Mouse (Mus musculus) CH12F3 (cell line): ENCODE measurements around the gene Zc3h8.

Experiments
- in situ Hi-C: fragments of 300-500 bp; cut with MboI; formaldehyde crosslinking; loops from 2 replicates; pipeline ENCODE4 v1.14.3; 2020; ENCODE audit warnings: low sequenced_read_pairs

Zc3h8 gene

DNA sequence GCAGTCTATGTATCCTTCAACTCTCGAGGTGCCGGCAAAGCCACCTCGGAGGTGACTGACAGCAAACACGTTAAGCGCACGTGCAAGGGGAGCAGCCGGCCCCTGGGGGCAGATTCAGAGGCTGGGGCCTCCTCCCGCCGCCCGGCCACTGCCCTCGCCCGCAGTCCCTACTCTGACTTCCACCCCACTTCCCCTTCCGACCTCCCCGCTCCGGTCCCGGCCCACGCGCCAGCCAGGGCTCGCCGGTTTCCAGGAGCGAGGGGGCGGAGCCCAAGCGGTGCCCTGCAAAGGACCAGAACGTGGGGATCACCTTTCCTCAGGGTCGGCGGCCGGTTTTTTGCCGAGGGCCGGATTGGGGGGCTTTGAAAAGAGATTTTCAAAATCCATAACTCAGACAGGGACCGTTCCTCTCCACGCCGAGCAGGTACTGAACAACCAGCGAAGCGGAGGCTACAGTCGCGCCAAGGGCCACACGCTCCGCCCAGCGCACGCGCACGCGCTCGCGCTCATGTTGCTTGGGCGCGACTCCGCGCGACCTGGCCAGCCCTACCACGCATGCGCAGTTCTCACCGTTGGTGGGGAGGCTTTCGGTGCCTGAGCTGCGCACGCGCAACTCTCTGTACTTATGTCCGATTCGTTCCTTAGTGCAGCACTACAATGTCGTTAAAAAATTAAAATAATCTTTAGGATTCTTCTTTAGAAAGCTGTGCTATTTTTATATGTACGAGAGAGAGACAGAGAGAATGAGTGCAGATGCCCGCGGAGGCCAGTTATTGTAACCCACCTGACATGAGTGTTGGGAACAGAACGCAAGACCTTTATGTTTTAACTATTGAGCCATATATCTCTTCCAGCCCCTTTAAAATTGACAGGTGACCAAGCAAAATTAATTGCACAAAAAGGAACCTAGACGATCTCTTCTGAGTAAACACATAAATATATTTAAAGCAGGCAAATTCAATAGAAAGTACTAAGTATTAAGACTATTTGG is at the start of gene Zc3h8:
Zc3h8 (minus strand) TSS at position 540 of the 991 bp plus-strand sequence.
- in situ Hi-C loops = no loop called here

DNA sequence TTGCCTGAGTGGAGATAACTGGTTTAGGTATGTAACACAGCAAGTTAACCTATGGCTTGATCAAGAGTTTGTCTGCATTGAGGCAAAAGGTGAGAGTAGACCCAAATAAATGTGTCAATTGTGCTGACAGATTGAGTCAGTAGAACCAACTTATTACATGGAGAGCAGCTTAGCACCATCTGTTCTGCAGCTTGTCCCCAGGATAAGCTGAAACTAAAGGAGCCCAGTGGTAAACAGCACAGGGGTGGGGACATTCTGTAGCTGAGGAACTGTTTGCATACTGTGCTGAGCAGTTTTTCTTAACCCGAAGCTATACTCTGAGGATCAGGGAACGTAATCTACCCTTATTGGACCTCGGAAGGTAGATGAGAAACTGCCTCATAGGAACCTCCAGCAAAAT is 40.9 kb upstream of the Zc3h8 start:
- in situ Hi-C loops = no loop called here

DNA sequence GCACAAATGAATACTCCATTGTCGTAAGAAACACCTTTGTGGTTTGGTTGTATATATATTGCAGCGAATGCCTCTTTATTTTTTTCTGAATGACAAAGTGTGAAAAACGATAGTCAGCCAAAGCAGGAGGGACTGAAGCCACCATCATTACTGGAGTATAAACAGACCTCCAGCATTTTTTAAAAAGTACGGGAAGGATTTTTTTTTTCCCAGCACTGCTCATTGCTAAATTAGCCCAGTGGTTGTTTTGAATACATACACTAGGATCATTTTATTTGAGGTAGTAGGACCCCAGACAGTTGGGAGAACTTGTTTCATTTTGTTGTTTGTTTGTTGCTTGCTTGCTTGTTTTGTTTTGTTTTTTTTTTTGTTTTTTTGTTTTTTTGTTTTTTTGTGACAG is 31.7 kb upstream of the Zc3h8 start:
- in situ Hi-C loops = no loop called here

DNA sequence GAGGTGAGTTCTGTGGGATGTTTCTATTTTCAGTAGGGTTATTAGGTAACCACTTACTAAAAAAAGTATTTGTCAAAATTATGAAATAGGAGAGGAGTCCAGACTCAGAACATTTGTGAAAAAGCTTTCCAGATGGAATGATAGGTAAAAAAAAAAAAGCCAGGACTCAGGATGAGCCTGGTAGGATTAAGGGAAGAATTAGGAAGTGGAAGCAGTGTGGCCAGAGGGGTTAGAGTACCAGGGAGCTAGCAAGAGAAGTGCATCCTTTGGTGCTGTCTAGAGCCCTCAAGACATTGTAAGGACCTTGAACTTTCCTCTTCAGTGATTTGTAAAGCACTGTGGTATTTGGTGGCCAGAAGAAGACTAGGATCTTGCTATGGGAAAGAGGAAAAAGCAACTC is 28.4 kb upstream of the Zc3h8 start:
- in situ Hi-C loops = no loop called here

DNA sequence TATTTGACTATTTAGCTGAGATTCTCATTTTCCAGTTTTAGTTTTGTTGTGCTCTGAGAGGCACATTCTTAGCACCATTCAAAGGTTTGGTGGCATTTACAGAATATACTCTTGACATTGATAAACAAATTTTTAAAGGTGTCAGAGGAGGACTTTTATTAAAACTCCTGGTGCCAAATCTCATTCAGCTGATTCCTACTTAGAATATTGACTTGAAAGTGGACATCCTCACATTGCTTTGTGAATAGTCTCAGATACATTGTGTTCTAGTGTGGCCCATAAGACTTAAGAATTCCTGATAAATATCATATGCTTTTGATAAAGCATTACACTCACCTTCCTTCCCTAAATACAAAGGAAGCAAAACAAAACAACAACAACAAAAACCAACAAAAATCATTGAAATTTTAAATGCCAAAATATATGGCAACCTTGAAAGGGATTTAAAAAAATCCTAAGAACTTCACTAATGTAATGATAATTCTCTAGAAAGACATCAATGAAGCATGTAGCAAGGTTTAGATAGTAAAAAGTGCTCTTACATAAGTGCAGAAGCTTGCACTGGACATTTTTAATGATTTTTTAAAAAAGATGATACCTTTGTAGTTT is 24.7 kb upstream of the Zc3h8 start:
- in situ Hi-C loops = no loop called here

DNA sequence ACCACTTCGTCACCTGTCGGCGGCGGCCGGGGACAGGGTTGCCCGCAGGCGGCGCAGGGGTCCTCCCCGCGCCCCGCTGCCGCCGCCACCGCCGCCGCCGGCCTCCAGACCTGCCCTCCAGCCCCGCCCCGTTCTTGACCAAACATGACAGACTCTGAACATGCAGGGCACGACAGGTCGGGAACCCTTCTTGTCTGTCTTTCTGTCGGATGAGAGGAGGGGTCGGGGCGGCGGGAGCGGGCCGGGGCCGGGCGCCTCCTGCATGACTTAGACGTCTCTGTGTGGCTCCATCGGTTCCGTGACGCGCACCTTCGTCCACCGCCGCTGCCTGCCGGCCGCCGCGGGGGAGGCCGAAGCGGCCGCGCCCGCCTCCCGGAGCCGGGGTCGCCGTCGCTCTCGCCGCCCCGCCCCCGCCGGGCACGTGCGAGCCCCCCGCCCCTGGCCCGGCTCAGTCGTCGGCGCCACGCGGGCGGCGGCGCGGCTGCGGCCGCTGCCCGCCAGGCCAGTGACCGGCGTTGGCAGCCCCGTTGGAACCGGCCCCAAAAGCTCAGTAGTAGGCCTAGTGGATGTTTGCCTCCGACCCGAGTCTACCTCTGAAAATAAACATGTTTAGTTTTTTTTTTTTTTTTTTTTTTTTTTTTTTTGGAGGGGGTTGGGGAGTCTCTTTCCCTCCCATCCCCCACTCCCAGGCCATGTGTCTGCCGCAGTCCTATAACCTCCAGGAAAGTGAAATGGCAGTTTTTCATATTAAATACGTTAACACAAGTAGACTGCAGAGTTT is 24.0 kb upstream of the Zc3h8 start, which contains the start of gene Gm10762:
Gm10762 (minus strand) TSS at position 65 of the 781 bp plus-strand sequence.
- in situ Hi-C loops = no loop called here

DNA sequence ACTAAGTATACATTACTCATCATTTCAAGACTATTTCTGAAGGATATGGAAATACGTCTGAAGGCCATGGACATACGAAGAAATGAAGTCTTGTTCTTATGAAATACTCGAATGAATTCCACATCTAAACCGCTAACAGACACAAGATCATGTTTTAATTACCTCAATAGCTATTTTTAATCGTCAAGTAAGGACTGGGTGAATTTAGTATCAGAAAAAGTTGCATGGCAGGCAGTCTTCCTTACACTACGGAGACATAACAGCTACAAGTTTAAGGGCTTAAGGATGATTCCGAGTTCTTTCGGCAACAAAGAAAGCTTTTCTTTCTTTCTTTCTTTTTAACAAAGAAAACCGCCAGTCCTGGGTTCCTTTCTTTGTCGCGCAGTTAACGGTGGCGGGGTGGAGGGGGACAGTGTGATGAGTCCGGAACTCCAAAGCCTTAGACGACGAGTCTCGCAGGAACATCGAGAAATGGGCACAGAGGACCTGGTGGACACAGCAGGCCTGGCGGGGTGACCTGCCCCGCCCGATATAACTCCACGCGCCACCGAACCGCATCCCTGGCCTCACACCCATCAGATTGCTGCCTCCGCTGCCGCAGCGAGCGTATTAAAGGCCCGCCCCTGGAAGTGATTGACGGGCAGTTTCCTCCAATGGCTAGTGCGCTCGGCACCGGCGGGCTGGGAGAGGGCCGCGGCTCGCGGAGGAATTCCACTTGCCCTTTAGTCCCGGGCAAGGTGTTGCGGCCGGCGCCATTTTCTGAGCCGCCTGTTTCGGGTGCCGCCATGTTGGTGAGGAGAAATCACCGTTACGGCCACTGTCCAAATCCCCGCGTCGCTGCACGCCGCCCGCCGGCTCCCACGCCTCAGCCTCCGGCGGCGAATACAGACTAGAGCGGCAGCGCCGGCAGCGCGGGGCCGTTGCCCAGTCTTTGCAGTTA is 23.0 kb upstream of the Zc3h8 start, which contains the start of gene Zc3h6:
Zc3h6 (plus strand) TSS at position 762 of the 940 bp plus-strand sequence.
- in situ Hi-C loops = no loop called here

DNA sequence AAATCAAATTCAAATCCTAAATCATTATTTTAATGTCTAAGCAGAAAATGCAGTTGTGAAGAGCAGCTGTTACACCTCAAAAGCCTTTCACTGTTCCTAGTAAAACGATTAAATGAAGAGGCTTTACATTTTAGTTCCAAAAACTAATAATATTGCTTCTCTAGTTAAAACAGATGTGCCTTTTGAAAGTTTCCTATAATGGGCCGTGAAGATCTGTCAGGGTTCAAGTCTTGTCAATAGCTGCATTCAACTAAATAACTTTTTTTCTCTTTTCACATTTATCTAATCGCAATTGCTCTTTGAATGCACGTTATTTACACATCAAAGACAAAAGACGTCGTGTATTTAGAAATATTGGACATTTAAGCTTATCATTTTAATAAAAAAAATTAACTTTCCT is 22.4 kb upstream of the Zc3h8 start:
- in situ Hi-C loops = no loop called here

DNA sequence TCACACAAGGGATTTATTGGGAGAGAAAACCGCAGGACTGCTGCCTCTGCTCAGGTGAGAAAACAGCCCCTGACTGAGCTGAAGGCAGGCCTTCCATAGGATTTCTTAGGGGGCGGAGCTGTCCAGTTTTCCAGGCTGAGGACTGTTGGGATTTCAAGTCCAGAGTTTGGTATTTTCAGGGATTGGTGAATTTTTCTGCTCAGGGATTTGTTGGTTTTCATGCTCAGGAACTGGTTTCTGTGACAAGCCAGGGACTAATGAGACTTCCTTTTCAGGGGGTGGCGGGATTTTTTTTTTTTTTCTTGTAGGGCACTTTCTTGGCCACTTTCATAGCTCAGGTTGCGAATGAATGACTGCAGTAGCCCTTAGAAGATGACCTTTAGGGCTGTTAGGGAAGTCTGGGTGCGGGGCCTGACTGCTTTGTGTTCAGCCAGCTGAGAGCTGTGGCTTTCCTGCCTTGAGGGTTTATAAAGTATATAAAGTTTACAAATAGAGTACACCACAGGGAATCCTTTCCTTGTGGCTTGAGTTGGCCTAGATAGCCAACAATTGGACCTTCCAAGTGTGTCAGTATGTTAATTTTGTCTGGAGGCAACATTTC is 21.7 kb upstream of the Zc3h8 start:
- in situ Hi-C loops = no loop called here

DNA sequence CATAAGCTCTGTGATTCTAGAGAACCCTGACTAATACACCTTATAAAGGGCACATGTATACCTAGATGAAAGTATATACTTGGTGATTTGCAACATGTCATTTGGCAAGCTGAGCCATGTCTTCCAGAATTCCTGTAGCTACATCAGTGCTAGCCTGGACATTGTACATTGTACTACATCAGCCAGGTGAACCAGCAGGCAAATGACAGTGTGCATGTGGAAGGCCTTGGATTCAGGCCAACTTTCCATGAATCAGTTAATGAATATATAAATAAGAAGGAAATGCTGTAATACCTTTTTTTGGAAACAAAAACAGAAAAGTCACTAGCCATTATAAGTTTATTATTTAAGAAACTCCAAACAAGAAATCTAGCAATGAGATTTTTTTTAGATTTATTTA is 10.3 kb upstream of the Zc3h8 start:
- in situ Hi-C loops = no loop called here

DNA sequence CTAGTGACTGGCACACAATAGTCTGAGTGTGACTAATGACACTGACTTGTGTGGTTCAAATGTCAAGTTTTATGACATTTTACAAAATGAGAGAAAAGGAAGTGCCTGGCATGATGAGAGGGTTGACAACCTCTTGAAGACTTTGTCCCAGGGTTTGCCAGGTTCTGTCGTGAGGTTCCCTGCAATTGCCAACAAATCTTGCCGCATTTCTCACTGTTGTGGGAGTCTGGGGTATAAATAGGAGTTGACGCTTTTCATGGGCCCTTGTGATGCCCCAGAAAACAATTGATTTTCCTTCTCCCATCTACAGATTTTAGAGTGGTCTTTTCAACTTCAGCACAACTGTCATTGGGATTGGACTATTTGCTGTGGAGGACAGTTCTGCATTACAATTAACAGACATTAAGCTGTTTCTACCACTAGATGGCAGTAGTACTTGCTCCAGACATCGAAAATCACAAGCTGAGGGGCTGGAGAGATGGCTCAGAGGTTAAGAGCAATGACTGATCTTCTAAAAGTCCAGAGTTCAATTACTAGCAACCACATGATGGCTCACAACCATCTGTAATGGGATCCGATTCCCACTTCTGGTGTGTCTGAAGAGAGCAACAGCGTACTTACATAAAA is 4.2 kb upstream of the Zc3h8 start:
- in situ Hi-C loops = no loop called here

DNA sequence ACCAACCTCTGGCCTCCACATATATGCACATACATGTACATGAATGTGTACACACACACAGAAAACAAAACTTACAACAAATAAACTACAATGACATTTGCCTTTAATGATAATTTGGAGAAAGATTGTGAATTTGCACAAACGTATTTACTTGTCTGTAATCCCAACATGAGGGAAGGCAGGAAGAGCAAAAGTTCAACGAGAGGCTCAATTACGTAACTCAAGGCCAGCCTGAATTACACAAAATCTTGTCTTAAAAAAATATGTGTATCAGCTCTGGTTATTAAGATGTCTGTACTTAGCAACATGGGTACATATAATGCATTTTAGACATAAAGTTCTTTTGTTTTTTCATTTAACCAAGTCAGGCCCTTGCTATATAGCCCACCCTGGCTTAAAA is 7.6 kb downstream of the Zc3h8 start:
- in situ Hi-C loops = no loop called here

DNA sequence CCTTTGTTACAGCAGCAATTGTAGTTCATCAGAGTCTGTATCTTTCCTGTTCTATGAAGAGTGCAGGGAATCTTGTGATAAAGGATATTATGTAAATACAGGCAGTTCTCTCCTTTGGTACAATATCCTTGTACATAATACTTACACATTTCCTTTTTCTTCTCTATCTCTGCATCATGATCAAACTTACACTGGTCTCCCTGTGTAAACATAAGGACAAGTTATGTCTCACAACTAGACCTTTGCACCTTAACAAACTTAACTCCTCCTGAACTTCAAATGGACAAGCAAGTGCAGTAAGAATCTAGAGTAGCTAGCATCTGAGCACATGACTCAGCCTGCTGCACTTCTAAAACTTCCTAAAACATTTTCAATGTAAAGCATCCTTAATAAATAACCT is 13.2 kb downstream of the Zc3h8 start:
- in situ Hi-C loops = no loop called here

DNA sequence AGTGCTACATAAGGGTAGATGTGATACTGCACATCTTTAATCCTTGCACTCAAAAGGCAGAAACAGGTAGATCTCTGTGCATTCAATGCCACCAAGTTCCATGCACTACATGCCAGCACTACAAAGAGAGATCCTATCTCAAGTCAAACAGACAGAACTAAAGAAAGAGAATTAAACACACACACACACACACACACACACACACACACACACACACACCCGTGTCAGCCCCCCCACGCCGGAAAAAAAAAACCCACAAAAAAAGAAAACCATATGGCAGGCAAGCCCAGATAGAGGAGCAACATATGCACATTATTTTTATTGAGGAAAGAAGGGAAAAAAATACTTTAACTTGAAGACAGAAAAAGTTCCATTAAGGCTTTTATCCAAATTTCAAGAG is 15.4 kb downstream of the Zc3h8 start:
- in situ Hi-C loops = no loop called here

DNA sequence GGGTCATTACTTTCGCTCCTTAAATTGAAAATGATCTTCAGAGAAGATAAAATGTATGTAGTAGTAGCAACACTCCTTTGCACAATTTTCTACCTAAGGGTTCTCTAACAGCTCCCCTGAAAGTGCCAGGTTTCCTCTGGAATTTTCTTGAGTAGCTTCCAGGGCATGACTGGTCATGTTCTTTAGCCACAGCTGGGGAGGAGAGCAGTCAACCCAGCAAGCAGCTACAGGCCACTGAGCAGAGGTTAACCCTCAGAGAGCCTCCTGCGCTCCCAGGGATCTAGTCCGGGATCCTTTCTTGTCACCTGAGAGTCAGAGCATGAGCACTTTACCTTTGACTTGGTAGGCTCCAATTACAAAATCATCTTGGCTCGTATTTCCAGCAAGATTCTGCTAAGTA is 19.1 kb downstream of the Zc3h8 start:
- in situ Hi-C loops = no loop called here

DNA sequence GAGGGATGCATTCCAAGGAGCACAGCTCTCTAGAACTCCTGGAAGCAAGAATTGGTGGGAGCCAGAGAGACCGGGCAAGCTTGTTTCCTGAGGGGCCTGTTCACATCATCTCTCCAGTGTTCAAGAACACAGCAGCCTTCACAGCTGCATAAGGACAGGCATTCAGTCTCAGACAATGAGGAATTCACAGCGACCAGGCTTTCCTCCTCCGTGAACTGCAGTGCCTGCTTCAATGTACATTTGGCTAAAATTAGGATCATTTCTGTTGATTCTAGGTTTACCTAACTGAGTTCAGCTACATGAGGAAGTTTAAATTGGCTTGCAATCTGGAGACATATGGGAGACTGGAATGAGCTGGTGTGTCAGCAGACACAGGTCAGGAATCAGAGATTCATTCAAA is 27.3 kb downstream of the Zc3h8 start:
- in situ Hi-C loops = no loop called here

DNA sequence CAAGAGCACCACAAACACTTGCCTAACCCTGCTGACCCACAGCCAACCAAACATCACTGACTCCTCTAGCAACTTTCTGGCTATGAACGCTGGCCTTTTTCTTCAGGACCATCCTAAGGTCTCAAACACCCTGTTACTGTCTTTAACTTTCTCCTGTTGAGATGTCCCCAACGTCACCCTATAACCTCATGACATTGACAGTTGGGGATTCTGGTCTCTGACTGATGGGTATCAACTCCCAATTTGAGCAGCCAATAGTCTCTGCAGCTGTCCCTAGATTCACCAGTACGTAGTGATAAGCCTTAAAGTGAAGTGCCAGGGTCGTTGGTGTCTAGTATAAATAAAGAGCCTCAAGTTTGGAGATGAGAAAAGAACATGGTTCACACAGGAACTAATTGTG is 28.9 kb downstream of the Zc3h8 start:
- in situ Hi-C loops = no loop called here

DNA sequence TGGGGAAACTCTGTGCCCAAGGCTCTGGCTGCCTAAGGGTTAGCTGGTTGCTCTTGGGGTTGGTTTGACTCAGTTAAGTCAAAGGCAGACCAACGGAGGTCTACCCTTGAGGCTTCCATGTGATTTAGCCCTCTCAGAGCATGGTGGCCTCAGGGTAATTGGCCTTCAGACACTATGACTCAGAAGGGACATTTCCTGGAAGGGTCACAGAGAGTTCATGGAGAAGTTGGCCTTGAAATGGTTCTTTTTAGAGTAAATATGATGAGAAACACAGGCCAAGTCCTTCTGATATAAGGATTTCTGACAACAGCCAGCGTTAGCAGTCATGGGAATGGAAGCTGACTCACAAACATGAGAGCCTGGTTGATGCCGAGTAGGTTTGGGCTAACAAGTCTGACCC is 40.2 kb downstream of the Zc3h8 start:
- in situ Hi-C loops = no loop called here

DNA sequence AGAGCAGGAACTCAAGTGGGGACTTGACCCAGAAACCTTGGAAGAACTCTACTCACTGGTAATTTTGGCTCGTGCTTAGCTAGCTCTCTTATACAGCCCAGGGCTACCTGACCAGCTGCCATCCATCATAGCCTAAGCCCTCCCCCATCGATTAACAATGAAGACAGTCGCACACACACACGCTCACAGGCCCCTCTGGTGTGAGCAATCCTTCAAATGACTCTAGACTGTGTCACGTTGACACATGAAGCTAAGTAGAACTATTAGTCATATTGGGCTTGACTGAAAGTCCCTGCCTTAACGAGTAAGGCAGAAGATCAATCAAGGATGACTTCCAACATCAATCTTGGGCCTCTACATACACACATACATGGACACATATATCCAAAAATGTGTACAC is 41.0 kb downstream of the Zc3h8 start:
- in situ Hi-C loops = no loop called here
